Mouse (Mus musculus) inflammation-experienced regulatory T-cells, adult 6 months (primary cell): ENCODE results near the gene Sf3b2. TPM values are rescaled to one million over a fixed set of nuclear protein-coding genes. Genes with fewer than 3 reads are reported as not detected.
A peak's percentile ranks its signal among the peaks of the same experiment; 100 is the strongest.
"Not testable (repeated sequence)": the region's sequence is repeated elsewhere in the genome, so short reads cannot be mapped to it uniquely, and the experiment has no call there.

Experiments used
- ATAC-seq: one replicate; pipeline ENCODE4 v1.8.0; 2017
- polyA plus RNA-seq, 3 experiments: library from polyadenylated mRNA; unstranded; fragments of 100-300 nt; shearing (Covaris generic); gene quantifications; one replicate each; pipeline ENCODE4 v1.2.1; 2017

The Sf3b2 gene
- polyA plus RNA-seq, 3 experiments from 2014 or later: 316 to 410 (median 348) TPM

DNA sequence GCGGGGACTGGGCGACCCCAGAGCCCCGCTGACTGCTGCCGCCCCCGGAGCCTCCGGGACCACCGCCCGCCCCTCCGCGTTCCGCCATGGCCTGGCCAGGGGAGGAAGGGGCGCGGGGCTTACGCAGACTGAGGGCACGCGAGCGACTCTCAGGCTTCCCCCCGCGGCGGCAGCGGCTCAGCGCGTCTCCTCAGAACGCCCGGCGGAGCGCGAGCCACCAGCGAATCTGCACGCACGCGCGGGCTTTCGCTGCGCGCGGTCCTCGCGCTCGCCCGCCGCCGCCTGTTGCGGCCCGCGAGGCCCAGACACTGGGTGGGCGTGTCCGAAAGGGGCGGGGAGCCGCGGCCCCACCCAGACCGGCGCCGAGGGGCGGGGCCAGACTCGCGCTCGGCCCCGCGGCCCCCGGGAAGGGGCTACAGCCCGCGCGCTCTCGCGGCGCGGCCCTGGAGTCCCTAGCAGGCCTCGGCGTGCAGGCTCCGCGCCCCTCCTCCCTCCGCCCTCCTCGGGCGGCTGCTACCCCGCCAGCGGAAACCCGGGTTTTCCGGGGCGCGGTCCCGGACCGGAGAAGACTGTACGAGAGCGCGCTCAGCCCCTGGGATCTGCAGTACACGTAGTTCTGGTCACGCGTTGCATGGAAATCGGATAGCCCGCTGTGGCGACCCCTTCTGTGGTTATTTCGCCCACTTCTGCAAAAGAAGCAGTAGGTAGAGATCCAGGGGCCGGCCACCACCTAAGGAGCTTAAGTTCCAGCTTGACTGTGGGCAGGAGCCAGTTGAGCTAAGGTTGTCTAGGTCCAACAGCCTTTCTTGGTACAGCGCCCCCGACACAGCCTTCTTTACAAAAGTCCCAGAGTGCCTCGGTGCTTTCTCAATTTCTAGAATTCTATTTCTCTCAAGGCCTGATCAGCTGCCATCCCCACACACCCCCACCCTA, 22.2 kb downstream of the Sf3b2 start, which contains the start of gene Pacs1:
Pacs1 (minus strand) TSS at position 319 of the 933 bp plus-strand sequence.
- ATAC-seq: peak; percentile 90

DNA sequence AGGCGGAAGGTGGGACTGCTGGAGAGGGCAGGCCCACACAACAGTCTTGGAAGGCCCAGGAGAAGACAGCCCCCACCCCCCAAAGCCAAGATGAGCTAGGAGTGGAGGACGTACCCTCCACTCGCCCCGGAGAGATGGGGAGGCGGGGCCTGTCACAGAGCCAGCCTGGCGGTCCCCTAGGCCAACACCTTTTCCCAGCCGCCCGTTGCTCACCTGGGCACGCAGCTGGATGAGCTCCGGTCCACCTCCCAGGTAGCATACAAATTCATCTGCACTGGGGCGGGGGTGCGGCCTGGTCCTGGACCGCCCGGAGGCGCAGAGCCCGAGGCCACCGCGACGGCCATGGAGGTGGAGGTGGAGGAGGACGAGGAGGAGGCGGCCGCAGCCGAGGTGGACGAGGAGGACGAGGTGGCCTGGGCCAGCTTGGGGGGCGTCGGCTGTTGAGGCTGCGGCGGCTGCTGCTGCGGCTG, 22.9 kb downstream of the Sf3b2 start:
- ATAC-seq: no peak

GRCm38 (mm10) chr19:5271430-5271829, 23.8 kb downstream of the Sf3b2 start:
- ATAC-seq: no peak

DNA sequence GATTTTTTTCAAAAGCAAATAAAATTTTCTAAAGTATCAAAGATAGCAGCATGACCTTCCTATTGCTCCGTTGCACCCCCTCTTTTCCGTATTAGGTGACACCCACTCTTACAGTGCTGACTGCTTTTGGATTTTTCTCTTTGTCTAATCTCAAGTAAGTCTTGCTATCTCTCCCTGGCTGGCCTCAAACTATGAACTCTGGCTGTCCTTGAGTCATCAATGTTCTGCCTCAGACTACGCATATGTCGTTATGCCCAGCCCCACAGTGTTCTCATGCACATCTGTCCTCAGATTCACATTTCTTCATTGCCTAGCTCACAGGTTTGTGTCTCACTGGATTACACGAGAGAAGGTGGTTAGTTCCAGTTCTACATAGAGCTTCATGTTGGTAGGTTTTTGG, 25.9 kb downstream of the Sf3b2 start:
- ATAC-seq: no peak

GRCm38 (mm10) chr19:5268875-5269274, 26.4 kb downstream of the Sf3b2 start:
- ATAC-seq: no peak

- ATAC-seq: no peak
Measured at GRCm38 (mm10) chr19:5268017-5268416, 27.2 kb downstream of the Sf3b2 start.

GRCm38 (mm10) chr19:5267015-5267414, 28.2 kb downstream of the Sf3b2 start:
- ATAC-seq: no peak

- peak; percentile 93 for ATAC-seq
Measured at GRCm38 (mm10) chr19:5257140-5257539, 38.1 kb downstream of the Sf3b2 start.

DNA sequence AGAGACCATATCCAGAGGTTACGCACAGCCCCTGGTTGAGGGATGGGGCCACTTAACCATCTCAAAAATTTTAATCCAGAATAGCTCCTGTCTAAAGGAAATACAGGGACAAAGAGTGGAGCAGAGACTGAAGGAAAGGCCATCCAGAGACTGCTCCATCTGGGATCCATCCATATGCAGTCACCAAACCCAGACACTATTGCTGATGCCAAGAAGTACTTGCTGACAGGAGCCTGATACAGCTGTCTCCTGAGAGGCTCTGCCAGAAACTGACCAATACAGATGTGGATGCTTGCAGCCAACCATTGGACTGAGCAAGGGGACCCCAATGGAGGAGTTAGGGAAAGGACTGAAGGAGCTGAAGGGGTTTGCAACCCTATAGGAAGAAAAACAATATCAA, 58.3 kb downstream of the Sf3b2 start:
- not testable (repeated sequence) for ATAC-seq

DNA sequence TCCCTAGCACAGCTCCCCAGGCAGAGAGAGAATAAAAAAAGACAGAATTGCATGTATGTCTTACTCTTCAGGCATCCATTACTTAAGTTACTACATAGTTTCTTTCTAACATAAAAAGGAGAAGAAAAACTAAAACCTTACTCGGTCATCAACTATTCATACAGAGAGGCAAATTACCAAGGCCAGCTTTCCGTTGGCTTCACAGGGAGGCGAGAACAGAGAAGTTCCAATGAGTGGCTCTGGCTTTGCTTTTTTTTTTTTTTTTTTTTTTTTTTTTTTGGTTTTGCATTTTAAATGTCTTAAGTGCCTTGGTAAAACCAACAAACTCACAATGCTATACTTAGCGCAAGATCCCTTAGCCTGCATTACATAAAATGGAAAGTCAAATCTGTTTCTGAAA, 62.6 kb downstream of the Sf3b2 start:
- ATAC-seq: no peak

GRCm38 (mm10) chr19:5230110-5230509, 65.1 kb downstream of the Sf3b2 start:
- no peak for ATAC-seq

GRCm38 (mm10) chr19:5224624-5225023, 70.6 kb downstream of the Sf3b2 start:
- no peak for ATAC-seq

- ATAC-seq: no peak
Measured at GRCm38 (mm10) chr19:5224077-5224476, 71.2 kb downstream of the Sf3b2 start.

Other genes starting within 250 kb of the Sf3b2 start
- gene Rin1, start 245.0 kb downstream of the Sf3b2 start, polyA plus RNA-seq: under 1 TPM in 1 of 3 experiments, not detected in 2; 0.19 TPM
- gene Cd248, start 227.4 kb downstream of the Sf3b2 start, polyA plus RNA-seq: not detected
- gene Tmem151a, start 209.9 kb downstream of the Sf3b2 start, polyA plus RNA-seq: not detected
- 10 to 100 TPM; 45.7 to 65.4 (median 46.2) TPM for gene Yif1a, start 206.9 kb downstream of the Sf3b2 start, polyA plus RNA-seq
- gene Cnih2, start 196.9 kb downstream of the Sf3b2 start, polyA plus RNA-seq: under 1 TPM in 2 of 3 experiments, not detected in 1; 0.50 to 0.59 TPM
- 100 to 1,000 TPM in 2 of 3 experiments, 10 to 100 TPM in 1; 83.1 to 152 (median 102) TPM for gene Rab1b, start 188.4 kb downstream of the Sf3b2 start, polyA plus RNA-seq
- gene Klc2, start 176.9 kb downstream of the Sf3b2 start, polyA plus RNA-seq: 1 to 10 TPM; 4.4 to 5.0 (median 4.7) TPM
- gene Pacs1, start 22.3 kb downstream of the Sf3b2 start, polyA plus RNA-seq: 10 to 100 TPM; 11.8 to 19.8 (median 19.2) TPM
- gene Gal3st3, start 2.9 kb upstream of the Sf3b2 start, polyA plus RNA-seq: under 1 TPM in 1 of 3 experiments, not detected in 2; 0.15 TPM
- gene Catsper1, start 40.3 kb upstream of the Sf3b2 start, polyA plus RNA-seq: not detected
- 10 to 100 TPM in 1 of 3 experiments, 1 to 10 TPM in 2; 3.1 to 11.4 (median 5.6) TPM for gene Cst6, start 54.1 kb upstream of the Sf3b2 start, polyA plus RNA-seq
- 10 to 100 TPM; 45.7 to 58.4 (median 53.4) TPM for gene Eif1ad, start 71.3 kb upstream of the Sf3b2 start, polyA plus RNA-seq
- 100 to 1,000 TPM; 233 to 353 (median 259) TPM for gene Banf1, start 71.7 kb upstream of the Sf3b2 start, polyA plus RNA-seq
- gene Sart1, start 93.2 kb upstream of the Sf3b2 start, polyA plus RNA-seq: 10 to 100 TPM; 20.3 to 38.4 (median 27.8) TPM
- not detected for gene Tsga10ip, start 107.1 kb upstream of the Sf3b2 start, polyA plus RNA-seq
- 10 to 100 TPM; 43.1 to 54.2 (median 47.1) TPM for gene Drap1, start 129.5 kb upstream of the Sf3b2 start, polyA plus RNA-seq
- gene AI837181, start 129.7 kb upstream of the Sf3b2 start, polyA plus RNA-seq: 10 to 100 TPM; 14.5 to 28.0 (median 21.2) TPM
- gene Fosl1, start 152.1 kb upstream of the Sf3b2 start, polyA plus RNA-seq: not detected
- under 1 TPM; 0.47 to 0.74 (median 0.65) TPM for gene Ccdc85b, start 162.4 kb upstream of the Sf3b2 start, polyA plus RNA-seq
- gene Fibp, start 165.2 kb upstream of the Sf3b2 start, polyA plus RNA-seq: 100 to 1,000 TPM in 2 of 3 experiments, 10 to 100 TPM in 1; 64.2 to 112 (median 105) TPM
- gene Ctsw, start 173.1 kb upstream of the Sf3b2 start, polyA plus RNA-seq: 100 to 1,000 TPM; 168 to 249 (median 216) TPM
- 1 to 10 TPM; 2.9 to 4.3 (median 3.8) TPM for gene Efemp2, start 178.5 kb upstream of the Sf3b2 start, polyA plus RNA-seq
- 10 to 100 TPM; 34.4 to 61.6 (median 36.6) TPM for gene Mus81, start 192.9 kb upstream of the Sf3b2 start, polyA plus RNA-seq
- gene Cfl1, start 195.0 kb upstream of the Sf3b2 start, polyA plus RNA-seq: 1,000 to 10,000 TPM; 1,933 to 3,699 (median 2,060) TPM
- gene 1700020D05Rik, start 208.3 kb upstream of the Sf3b2 start, polyA plus RNA-seq: under 1 TPM; 0.44 to 0.82 (median 0.70) TPM
- 10 to 100 TPM; 11.7 to 26.7 (median 20.0) TPM for gene Snx32, start 215.1 kb upstream of the Sf3b2 start, polyA plus RNA-seq